Mouse (Mus musculus) right cerebral cortex, postnatal 4 days (tissue): ENCODE results near the gene S100a4.

Experiments
- DNase-seq: peaks from one replicate; pipeline ENCODE4 v3.0.0-alpha.2; 2022

The S100a4 gene

GRCm38 (mm10) chr3:90603623-90604022 is at the start of gene S100a4:
S100a4 (plus strand) TSS chr3:90603771.
- no peak for DNase-seq

DNA sequence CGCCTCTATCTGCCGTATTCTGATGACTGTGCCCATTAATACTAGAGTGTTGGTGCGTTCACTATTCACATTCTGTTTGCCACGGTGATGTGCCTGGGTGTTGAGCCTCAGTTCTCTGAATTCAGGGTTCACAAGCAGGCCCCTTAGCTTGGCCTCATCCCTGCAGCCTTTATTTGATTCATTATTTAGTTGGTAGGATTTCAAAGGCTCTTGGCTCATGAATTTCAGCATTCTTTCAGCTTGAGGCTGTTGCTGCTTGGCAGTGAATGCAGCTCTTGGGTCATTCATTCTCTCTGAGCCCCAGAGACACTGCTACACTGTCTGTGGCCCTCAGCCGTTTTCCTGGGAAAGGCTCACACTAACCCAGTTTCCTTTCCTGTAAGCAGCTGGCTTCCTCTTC is 47.6 kb upstream of the S100a4 start:
- no peak for DNase-seq

DNA sequence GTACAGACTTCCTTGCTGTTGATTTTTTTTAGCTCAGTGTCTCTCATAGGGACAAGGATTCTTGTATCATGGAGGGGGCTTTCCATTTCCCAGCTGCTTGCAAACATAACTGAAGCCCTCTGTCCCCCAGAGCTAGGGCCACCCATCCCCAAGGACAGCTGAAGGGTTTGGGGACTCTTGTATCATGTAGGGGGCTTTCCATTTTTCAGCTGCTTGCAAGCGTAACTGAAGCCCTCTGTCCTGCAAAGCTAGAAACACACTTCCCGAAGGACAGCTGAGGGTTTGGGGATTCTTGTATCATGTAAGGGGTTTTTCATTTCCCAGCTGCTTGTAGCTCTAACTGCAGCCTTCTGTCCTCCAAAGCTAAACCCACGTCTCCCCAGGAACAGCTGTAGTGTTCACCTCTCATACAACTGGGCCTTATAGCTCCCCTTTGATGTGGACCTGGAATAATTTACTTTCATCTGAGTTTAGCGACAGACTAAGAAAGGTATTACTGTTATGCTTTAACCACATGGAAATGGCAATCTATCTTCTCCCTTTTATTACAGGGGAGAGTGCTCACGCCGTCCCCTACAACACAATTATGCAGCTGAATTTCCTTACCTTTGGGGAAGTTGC is 43.5 kb upstream of the S100a4 start, which contains the start of gene S100a3:
TSS of gene S100a3 (plus strand) at position 571 of the 621 bp plus-strand sequence.
- DNase-seq: no peak

DNA sequence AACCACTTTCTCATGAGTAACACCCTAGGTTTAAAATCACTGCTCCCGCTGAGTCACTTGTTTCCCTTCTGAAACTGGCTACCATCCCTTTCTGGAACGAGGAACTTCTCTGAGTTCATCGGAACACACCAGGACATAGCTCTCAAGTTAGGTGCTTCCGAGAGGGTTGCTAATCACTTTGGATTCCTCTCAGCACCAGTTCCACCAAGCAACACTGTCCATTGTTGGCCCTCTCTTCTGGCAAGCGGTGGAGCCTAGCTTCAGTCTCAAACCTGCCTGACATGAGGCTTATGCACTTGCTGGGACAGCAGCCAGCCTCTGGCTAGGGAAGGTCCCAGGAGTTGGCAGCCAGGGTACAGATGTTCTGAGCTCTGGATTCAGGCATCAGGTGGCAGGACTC is 28.9 kb upstream of the S100a4 start:
- DNase-seq: no peak

DNA sequence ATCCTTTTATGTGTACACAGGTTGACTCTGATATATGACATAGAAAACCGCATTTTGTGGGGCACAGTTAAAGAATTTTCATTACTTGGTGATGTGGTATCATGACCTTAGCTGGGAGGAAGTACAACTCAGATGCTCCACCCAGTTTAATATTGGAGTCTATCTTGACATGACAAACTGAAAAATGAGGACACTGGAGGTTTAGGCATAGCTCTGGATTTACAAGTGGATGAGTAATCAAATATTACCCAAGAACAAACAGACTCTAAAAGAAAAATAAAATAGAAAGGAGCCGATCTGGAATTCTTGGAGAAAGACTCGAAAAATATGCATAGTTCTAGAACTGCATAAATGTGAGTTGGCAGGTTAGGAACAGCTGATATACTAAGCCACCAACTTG is 28.3 kb upstream of the S100a4 start:
- DNase-seq: no peak

GRCm38 (mm10) chr3:90576351-90577001 is 27.1 kb upstream of the S100a4 start:
- no peak for DNase-seq

DNA sequence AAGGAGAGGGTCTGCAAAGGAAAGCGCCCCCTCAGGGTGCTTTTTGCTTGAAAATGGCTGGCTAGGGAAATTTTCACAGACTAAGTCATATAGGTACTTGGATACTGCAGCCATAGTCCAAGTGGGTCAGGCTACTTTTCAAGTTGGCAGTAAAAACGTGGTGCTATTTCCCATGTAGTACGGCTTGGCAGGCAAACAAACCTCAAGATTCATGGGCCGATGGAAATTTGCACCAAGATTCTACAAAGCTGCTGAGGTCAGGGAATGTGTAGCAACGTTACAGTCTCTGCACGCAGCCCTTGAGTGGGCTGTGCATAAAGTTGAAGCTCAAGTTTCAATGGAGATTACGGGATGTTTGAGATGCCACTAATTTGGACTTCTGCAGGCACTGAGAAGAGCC is 24.1 kb upstream of the S100a4 start:
- no peak for DNase-seq

GRCm38 (mm10) chr3:90581141-90581540 is 22.4 kb upstream of the S100a4 start:
- no peak for DNase-seq

GRCm38 (mm10) chr3:90582156-90582555 is 21.4 kb upstream of the S100a4 start:
- peak; percentile 22 for DNase-seq

GRCm38 (mm10) chr3:90582556-90582955 is 21.0 kb upstream of the S100a4 start:
- DNase-seq: no peak

DNA sequence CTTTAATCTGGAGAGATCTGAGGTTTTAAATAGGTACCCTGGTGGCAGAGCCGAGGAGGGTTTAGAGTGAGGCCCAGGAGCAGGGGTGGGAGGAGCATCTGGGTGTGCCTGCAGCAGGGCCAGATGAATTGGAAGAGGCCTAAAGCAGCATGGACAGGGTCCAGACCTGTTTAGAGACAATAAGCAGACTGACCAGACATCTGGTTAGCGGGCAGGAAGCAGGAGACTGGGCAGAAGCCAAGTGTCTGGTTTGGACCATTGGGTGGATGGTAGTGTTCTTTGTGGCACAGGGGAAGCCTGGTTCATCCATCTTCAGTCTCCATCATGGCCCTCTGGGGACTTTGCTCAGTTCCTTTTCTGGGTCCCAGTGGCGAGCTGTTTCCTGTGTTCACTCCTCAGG is 19.7 kb upstream of the S100a4 start:
- DNase-seq: no peak

GRCm38 (mm10) chr3:90585595-90585994 is 18.0 kb upstream of the S100a4 start:
- peak; percentile 37 for DNase-seq

DNA sequence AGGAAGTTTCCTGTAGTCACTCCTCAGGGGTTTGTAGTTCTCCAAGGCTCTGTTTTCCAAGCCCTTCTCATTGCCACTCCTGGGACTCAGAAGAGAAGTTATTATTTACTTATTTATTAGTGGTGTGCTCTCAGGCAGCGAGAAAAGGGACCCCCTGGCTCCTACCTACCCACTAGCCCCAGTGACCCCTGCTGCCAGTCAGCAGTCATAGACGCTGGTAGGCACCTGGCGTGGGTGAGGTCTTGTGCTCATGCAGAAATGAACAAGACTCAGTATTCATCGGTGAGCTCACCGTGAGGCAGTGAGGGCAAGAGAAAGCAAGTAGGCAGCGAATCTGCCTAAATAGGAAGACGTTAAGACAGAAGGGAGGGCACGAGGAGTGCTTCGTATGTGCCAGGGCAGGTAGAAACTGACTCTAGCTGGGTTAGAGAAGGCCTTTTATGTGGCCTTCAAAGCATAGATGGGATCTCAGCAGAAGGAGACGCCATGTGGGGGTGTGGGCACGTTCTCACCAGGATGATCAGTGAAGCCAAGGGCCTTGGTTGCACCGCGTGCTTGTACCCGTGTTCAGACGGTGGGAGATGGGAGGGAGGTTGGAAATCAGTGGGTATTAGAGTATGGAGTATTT is 17.4 kb upstream of the S100a4 start:
- no peak for DNase-seq

- no peak for DNase-seq
Observed at GRCm38 (mm10) chr3:90586906-90587305, 16.7 kb upstream of the S100a4 start.

DNA sequence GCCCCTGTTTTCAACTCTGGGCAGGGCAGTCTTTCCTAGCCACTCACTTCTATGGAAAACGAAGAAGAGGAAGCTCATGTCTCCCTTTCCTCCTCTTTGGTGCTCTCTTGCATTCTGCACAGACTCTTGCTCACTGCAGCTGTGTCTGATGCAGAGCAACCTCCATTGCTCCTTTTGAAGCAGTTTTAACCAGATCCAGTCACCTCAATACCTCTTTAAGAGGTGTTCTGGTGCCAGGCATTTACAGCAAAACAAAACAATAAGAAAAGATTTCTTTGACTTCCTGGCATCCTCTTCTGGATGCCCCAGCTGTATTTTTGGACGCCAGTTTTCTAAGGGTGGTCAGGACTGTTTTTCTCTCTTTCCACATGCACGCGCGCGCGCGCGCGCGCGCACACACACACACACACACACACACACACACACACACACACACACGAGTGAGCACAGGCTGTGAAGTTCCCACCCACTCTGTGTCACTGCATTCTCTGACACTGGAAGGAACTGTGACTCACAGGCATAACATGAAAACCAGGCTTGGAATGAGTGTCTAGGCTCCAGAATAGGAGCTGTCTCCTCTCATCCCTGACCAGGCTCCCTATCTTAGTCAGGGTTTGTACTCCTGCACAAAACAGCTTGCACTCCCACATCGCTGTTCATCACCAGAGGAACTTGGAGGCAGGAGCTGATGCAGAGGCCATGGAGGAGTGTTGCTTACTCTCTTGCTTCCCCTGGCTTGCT is 16.0 kb upstream of the S100a4 start:
- no peak for DNase-seq

DNA sequence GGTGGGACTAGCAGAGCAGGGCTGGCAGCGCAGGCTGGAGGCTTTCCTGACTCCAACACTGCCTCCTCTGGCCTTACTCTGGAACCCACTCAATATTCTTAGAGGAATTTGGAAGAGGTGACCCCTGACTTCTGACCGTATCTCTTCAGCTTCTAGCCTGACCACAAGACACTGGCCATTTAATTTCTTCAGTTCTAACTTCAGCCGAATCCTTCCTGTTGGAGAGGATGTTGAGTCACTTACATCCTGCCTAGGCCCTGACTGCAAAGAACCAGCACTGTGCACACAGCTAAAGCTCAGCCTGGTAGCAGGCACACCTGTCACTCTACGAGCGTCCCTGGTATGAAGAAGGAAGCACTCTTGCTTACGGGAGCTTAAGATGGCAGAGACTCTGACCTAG is 14.2 kb upstream of the S100a4 start:
- no peak for DNase-seq

DNA sequence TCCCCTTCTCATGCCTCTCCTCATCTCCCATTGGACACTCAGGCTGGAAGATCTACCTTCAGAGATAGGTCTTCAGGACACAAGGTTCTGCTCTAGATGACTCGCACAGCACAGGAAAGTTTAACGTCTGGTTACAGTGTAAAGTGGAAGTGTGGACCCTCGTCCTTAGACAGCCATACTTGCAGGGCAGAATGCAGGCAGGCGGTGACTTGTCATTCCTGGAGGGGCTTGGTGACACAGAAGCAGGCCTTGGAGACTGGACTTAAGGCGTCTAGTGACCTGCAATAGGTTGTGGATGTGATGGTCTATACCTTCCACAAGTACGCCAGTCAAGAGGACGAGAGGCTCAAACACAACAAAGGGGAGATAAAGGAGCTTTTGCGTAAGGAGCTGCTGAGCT is 13.6 kb upstream of the S100a4 start, which contains the start of gene S100a2:
TSS of gene S100a2 (plus strand) at position 301 of the 400 bp plus-strand sequence.
- no peak for DNase-seq

GRCm38 (mm10) chr3:90594466-90594865 is 9.1 kb upstream of the S100a4 start:
- no peak for DNase-seq

GRCm38 (mm10) chr3:90595556-90595955 is 8.0 kb upstream of the S100a4 start:
- no peak for DNase-seq

DNA sequence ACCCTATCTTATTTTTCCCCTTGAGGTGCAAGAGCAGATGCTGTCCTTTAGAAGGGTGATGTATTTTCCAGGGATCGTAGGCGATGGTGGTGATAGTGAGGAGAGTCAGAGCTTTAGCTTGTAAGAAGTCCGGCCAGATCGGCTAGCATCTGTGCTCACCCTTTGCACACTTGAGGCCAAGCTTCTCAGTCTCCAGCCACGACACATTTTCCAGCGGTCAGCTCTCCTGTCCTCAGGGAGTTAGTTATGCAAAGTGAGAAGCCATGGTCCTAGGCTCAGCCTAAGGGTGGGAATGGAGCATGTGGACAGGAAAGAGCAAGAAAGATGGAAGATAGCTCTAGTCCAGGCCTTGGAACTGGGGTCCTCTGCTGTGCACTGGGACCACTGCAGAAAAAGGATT is 6.8 kb upstream of the S100a4 start:
- DNase-seq: no peak

- DNase-seq: no peak
Observed at GRCm38 (mm10) chr3:90597736-90598135, 5.8 kb upstream of the S100a4 start.

DNA sequence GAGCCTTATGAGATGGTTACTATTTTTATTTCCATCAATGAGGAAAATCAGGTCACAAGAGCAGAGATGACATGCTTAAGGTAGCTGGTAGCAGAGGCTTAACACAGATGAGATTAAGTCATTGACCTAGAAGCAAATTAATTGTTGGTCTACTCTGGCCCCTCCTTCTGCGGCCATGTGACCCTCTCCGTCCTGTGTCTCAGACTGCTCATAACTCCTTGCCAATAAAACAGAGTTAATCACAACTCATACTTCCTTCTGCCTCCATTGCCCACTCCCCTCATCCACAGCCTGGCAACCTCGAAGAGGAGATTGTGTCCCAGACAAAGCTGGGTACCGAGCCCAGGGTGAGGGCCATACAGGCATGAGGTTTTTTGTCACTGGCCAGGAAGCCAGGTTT is 5.4 kb upstream of the S100a4 start:
- no peak for DNase-seq

GRCm38 (mm10) chr3:90599401-90599800 is 4.2 kb upstream of the S100a4 start:
- no peak for DNase-seq

DNA sequence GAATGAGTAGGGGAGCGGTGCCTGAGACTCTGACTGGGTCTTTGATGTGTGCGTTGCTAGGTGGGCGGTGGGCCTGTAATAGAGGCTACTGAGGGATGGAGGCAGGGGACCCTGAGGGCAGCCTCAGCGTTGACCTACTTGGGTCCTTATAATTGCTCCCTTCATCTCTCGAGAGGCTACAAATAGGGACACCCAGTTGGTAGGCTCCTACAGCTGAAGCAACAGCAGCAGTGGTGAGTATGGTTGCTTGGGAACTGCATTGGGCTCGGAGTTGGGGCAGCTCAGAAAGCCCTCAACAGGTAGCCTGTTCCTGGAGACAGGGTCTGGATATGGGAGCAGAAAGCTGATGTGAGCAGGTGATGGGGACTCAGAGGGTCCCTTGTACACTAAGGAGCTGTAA is 3.5 kb upstream of the S100a4 start:
- no peak for DNase-seq
